Mouse (Mus musculus): ENCODE results near the gene Ak3. TPM values are rescaled to one million over a fixed set of nuclear protein-coding genes. Genes with fewer than 3 reads are reported as not detected.
A peak's percentile ranks its signal among the peaks of the same experiment; 100 is the strongest.

Gene Ak3
- polyA plus RNA-seq, 1 experiment from 2014 or later, result 87.3 TPM

GRCm38 (mm10) chr19:29049401-29050075, 1.8 kb upstream of the Ak3 start:
- Histone ChIP-seq H3K9me3 (ENCODE audit: control insufficient read depth, low read length) (no peaks in the 10 kb centered on the region), H3K4me3 (ENCODE audit: low read depth, low read length) (no peak overlapping the region), H3K27me3 (ENCODE audit: control insufficient read depth, insufficient read depth, low read length) (no peaks in the 10 kb centered on the region), H3K4me1 (ENCODE audit: control insufficient read depth, insufficient read depth, low read length) (0 out of 2 replicates have a peak, but pooled peaks cover 4% of the 10 kb centered on the region), H3K36me3 (ENCODE audit: control insufficient read depth, insufficient read depth, low read length) (no peaks in the 10 kb centered on the region), H3K27ac (replicated peaks; ENCODE audit: low read depth, low read length) (no peak overlapping the region), H3K9ac (ENCODE audit: low read length) (no peak overlapping the region), H3K4me2 (ENCODE audit: low read depth, severe bottlenecking) (no peak overlapping the region)
- no peak for ATAC-seq (ENCODE audit: insufficient number of reproducible peaks, low FRiP score, low TSS enrichment, low read depth)
- WGBS, result 83% methylated on average over 12 of the region's 12 CpGs
- DNase-seq (ENCODE audit: low spot score), result no peak

- WGBS, result 37% methylated on average over 4 of the region's 4 CpGs
- 0 out of 2 replicates have a peak, but pooled peaks cover 4% of the 10 kb centered on the region for H3K4me1 ChIP-seq (ENCODE audit: control insufficient read depth, insufficient read depth, low read length)
Observed at GRCm38 (mm10) chr19:29046961-29047333, 814 bp downstream of the Ak3 start.

GRCm38 (mm10) chr19:29045956-29046650, 1.7 kb downstream of the Ak3 start:
- Histone ChIP-seq H3K4me3 (ENCODE audit: low read depth, low read length) (no peak overlapping the region), H3K4me2 (ENCODE audit: low read depth, severe bottlenecking) (peak overlapping the region; percentile 71), H3K27me3 (ENCODE audit: control insufficient read depth, insufficient read depth, low read length) (no peaks in the 10 kb centered on the region), H3K36me3 (ENCODE audit: control insufficient read depth, insufficient read depth, low read length) (no peaks in the 10 kb centered on the region), H3K4me1 (ENCODE audit: control insufficient read depth, insufficient read depth, low read length) (0 out of 2 replicates have a peak, but pooled peaks cover 4% of the 10 kb centered on the region), H3K27ac (replicated peaks; ENCODE audit: low read depth, low read length) (0 out of 2 replicates have a peak overlapping the region, but pooled peaks have one; percentile 33), H3K9me3 (ENCODE audit: control insufficient read depth, low read length) (no peaks in the 10 kb centered on the region), H3K9ac (ENCODE audit: low read length) (0 out of 2 replicates have a peak overlapping the region, but pooled peaks have one; percentile 3)
- DNase-seq (ENCODE audit: low spot score) (peak; percentile 57), ATAC-seq (ENCODE audit: insufficient number of reproducible peaks, low FRiP score, low TSS enrichment, low read depth) (no peak)
- WGBS, result 50% methylated on average over 15 of the region's 15 CpGs

More at GRCm38 (mm10) chr19:29046961-29047333, 814 bp downstream of the Ak3 start:
- ATAC-seq (ENCODE audit: insufficient number of reproducible peaks, low FRiP score, low TSS enrichment, low read depth) (no peak), DNase-seq (ENCODE audit: low spot score) (no peak)
- no peaks in the 10 kb centered on the region for H3K27me3 ChIP-seq (ENCODE audit: control insufficient read depth, insufficient read depth, low read length)
- no peaks in the 10 kb centered on the region for H3K36me3 ChIP-seq (ENCODE audit: control insufficient read depth, insufficient read depth, low read length)
- H3K9me3 ChIP-seq (ENCODE audit: control insufficient read depth, low read length), result no peaks in the 10 kb centered on the region
- peak overlapping the region; percentile 86 for H3K27ac ChIP-seq (replicated peaks; ENCODE audit: low read depth, low read length)
- peak overlapping the region; percentile 71 for H3K4me2 ChIP-seq (ENCODE audit: low read depth, severe bottlenecking)
- peak overlapping the region; percentile 82 for H3K4me3 ChIP-seq (ENCODE audit: low read depth, low read length)
- peak overlapping the region; percentile 97 for H3K9ac ChIP-seq (ENCODE audit: low read length)

- Histone ChIP-seq H3K27me3 (ENCODE audit: control insufficient read depth, insufficient read depth, low read length) (no peaks in the 10 kb centered on the region), H3K27ac (replicated peaks; ENCODE audit: low read depth, low read length) (no peak overlapping the region), H3K4me2 (ENCODE audit: low read depth, severe bottlenecking) (no peak overlapping the region), H3K36me3 (ENCODE audit: control insufficient read depth, insufficient read depth, low read length) (no peaks in the 10 kb centered on the region), H3K4me3 (ENCODE audit: low read depth, low read length) (no peak overlapping the region), H3K9me3 (ENCODE audit: control insufficient read depth, low read length) (no peaks in the 10 kb centered on the region), H3K9ac (ENCODE audit: low read length) (no peak overlapping the region), H3K4me1 (ENCODE audit: control insufficient read depth, insufficient read depth, low read length) (0 out of 2 replicates have a peak, but pooled peaks cover 4% of the 10 kb centered on the region)
- DNase-seq (ENCODE audit: low spot score), result no peak
- 76% methylated on average over 4 of the region's 4 CpGs for WGBS
- no peak for ATAC-seq (ENCODE audit: insufficient number of reproducible peaks, low FRiP score, low TSS enrichment, low read depth)
Observed at GRCm38 (mm10) chr19:29045369-29045768, 2.4 kb downstream of the Ak3 start.

GRCm38 (mm10) chr19:29044353-29044768, 3.4 kb downstream of the Ak3 start:
- Histone ChIP-seq H3K9me3 (ENCODE audit: control insufficient read depth, low read length) (no peaks in the 10 kb centered on the region), H3K27ac (replicated peaks; ENCODE audit: low read depth, low read length) (no peak overlapping the region), H3K36me3 (ENCODE audit: control insufficient read depth, insufficient read depth, low read length) (no peaks in the 10 kb centered on the region), H3K4me1 (ENCODE audit: control insufficient read depth, insufficient read depth, low read length) (0 out of 2 replicates have a peak, but pooled peaks cover 4% of the 10 kb centered on the region), H3K4me2 (ENCODE audit: low read depth, severe bottlenecking) (no peak overlapping the region), H3K27me3 (ENCODE audit: control insufficient read depth, insufficient read depth, low read length) (no peaks in the 10 kb centered on the region), H3K4me3 (ENCODE audit: low read depth, low read length) (no peak overlapping the region), H3K9ac (ENCODE audit: low read length) (no peak overlapping the region)
- DNase-seq (ENCODE audit: low spot score), result no peak
- 81% methylated on average over 9 of the region's 9 CpGs for WGBS
- no peak for ATAC-seq (ENCODE audit: insufficient number of reproducible peaks, low FRiP score, low TSS enrichment, low read depth)

- no peak for ATAC-seq (ENCODE audit: insufficient number of reproducible peaks, low FRiP score, low TSS enrichment, low read depth)
- no peak overlapping the region for H3K9ac ChIP-seq (ENCODE audit: low read length)
- H3K27ac ChIP-seq (replicated peaks; ENCODE audit: low read depth, low read length), result no peak overlapping the region
- no peak overlapping the region for H3K4me2 ChIP-seq (ENCODE audit: low read depth, severe bottlenecking)
- DNase-seq (ENCODE audit: low spot score), result no peak
- 91% methylated on average over 9 of the region's 9 CpGs for WGBS
- H3K9me3 ChIP-seq (ENCODE audit: control insufficient read depth, low read length), result no peaks in the 10 kb centered on the region
- no peaks in the 10 kb centered on the region for H3K36me3 ChIP-seq (ENCODE audit: control insufficient read depth, insufficient read depth, low read length)
- H3K4me3 ChIP-seq (ENCODE audit: low read depth, low read length), result no peak overlapping the region
- no peaks in the 10 kb centered on the region for H3K27me3 ChIP-seq (ENCODE audit: control insufficient read depth, insufficient read depth, low read length)
- H3K4me1 ChIP-seq (ENCODE audit: control insufficient read depth, insufficient read depth, low read length), result no peaks in the 10 kb centered on the region
Observed at GRCm38 (mm10) chr19:29042647-29043046, 5.1 kb downstream of the Ak3 start.

- DNase-seq (ENCODE audit: low spot score) (no peak), ATAC-seq (ENCODE audit: insufficient number of reproducible peaks, low FRiP score, low TSS enrichment, low read depth) (no peak)
- 85% methylated on average over 6 of the region's 6 CpGs for WGBS
- Histone ChIP-seq H3K4me1 (ENCODE audit: control insufficient read depth, insufficient read depth, low read length) (no peaks in the 10 kb centered on the region), H3K27ac (replicated peaks; ENCODE audit: low read depth, low read length) (no peak overlapping the region), H3K4me2 (ENCODE audit: low read depth, severe bottlenecking) (no peak overlapping the region), H3K27me3 (ENCODE audit: control insufficient read depth, insufficient read depth, low read length) (no peaks in the 10 kb centered on the region), H3K9me3 (ENCODE audit: control insufficient read depth, low read length) (no peaks in the 10 kb centered on the region), H3K4me3 (ENCODE audit: low read depth, low read length) (no peak overlapping the region), H3K36me3 (ENCODE audit: control insufficient read depth, insufficient read depth, low read length) (0 out of 2 replicates have a peak, but pooled peaks cover 2% of the 10 kb centered on the region), H3K9ac (ENCODE audit: low read length) (no peak overlapping the region)
Observed at GRCm38 (mm10) chr19:29042143-29042542, 5.6 kb downstream of the Ak3 start.

GRCm38 (mm10) chr19:29040206-29040605, 7.6 kb downstream of the Ak3 start:
- WGBS, result 91% methylated on average over 4 of the region's 4 CpGs
- Histone ChIP-seq H3K4me2 (ENCODE audit: low read depth, severe bottlenecking) (no peak overlapping the region), H3K9ac (ENCODE audit: low read length) (no peak overlapping the region), H3K4me1 (ENCODE audit: control insufficient read depth, insufficient read depth, low read length) (no peaks in the 10 kb centered on the region), H3K4me3 (ENCODE audit: low read depth, low read length) (no peak overlapping the region), H3K27me3 (ENCODE audit: control insufficient read depth, insufficient read depth, low read length) (no peaks in the 10 kb centered on the region), H3K9me3 (ENCODE audit: control insufficient read depth, low read length) (no peaks in the 10 kb centered on the region), H3K36me3 (ENCODE audit: control insufficient read depth, insufficient read depth, low read length) (peaks cover 6% of the 10 kb centered on the region; the same call in 1 of the 2 replicates), H3K27ac (replicated peaks; ENCODE audit: low read depth, low read length) (no peak overlapping the region)
- ATAC-seq (ENCODE audit: insufficient number of reproducible peaks, low FRiP score, low TSS enrichment, low read depth) (no peak), DNase-seq (ENCODE audit: low spot score) (no peak)

All from limb, embryonic 11.5 days (tissue).